8 mouse cellular contexts compared by ENCODE assay signal in the genomic region with DNA sequence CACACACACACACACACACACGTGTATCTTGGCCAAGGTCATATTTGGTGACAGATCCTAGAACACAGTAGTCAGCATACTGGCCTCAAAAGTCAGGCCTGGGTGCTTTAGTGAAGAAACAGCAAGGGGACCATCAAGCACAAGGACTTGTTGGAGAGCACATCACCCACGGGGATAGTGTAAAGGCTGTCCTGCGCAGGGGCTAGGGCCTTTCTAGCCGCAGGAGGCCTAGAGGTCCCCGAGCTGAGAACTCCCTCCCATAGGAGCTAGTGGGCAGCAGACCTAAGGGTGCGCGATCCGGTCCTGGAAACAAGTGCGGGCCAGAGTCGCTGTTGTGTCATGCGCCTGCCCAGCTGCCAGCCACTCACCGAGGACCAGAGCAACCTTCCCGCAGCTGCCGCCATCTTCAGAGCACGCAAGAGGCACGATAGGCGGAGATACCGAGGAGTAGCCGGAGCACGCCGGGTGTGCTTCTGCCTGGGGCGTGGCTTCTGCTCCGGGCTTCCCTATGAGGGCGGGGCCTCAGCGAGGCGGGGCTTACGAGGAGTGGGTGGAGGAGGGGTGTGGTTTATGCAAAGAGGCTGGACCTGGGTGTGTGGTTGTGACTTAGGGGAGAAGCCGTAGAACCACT. TPM values are rescaled to one million over a fixed set of nuclear protein-coding genes. Genes with fewer than 3 reads are reported as not detected.
A peak's percentile ranks its signal among the peaks of the same experiment; 100 is the strongest.
DNase-seq lines count a peak whose midpoint lies in the region; ATAC-seq and TF ChIP-seq lines count a peak whose summit lies in the region.

A gene (minus strand): TSS at position 493 of the 631 bp plus-strand sequence.

- H3K36me3 ChIP-seq in hindbrain, embryonic 14.5 days (replicated peaks; ENCODE audit: control insufficient read depth, insufficient read depth), result peaks cover 18% of the 10 kb centered on the region

- in situ Hi-C loops in Patski (cut with MboI; ENCODE audit: low pct_unique_long_range_greater_than_20kb), result no loop called here

- under 1% methylated on average over 28 of the region's 28 CpGs for WGBS in hindbrain, embryonic 14.5 days

- CTCF ChIA-PET in Patski (lab: Charles Lee), result interaction anchor here (1.2 to 3.4 kb wide), 3 partner anchors 13 to 223 kb away, joined by 3 to 18 read pairs (median 5); no protein-coding TSS in a partner anchor

- H3K9me3 ChIP-seq in hindbrain, embryonic 14.5 days (ENCODE audit: control insufficient read depth, low read length), result no peaks in the 10 kb centered on the region

- ATAC-seq in Patski, result peak; percentile 99
- peak; percentile 98 for ATAC-seq in hindbrain, embryonic 14.5 days (ENCODE audit: low FRiP score)

- TF ChIP-seq CTCF in Patski (IDR thresholded peaks at IDR 0.05), result no peak

- H3K4me3 ChIP-seq in hindbrain, embryonic 14.5 days (replicated peaks; ENCODE audit: low read length), result peak within 1 kb of the TSS; percentile 53

- H3K4me1 ChIP-seq in hindbrain, embryonic 14.5 days (replicated peaks; ENCODE audit: control insufficient read depth, insufficient read depth, low read length), result peaks cover 11% of the 10 kb centered on the region; the same call in 1 of the 2 replicates

- peak within 1 kb of the TSS; percentile 70 for H3K9ac ChIP-seq in hindbrain, embryonic 14.5 days

- H3K27ac ChIP-seq in hindbrain, embryonic 14.5 days, result peak within 1 kb of the TSS; percentile 70; the same call in 1 of the 2 replicates

- peak within 1 kb of the TSS; percentile 66 for H3K4me2 ChIP-seq in hindbrain, embryonic 14.5 days (replicated peaks)

- no peak for DNase-seq in Patski (ENCODE audit: low read depth, low spot score)
- peak; percentile 95 to 96 for DNase-seq in cerebellum, postnatal 14 days
- DNase-seq in frontal cortex, postnatal 25 days (ENCODE audit: low spot score in 2 of 2), result peak; percentile 73 to 82
- peak; percentile 87 for DNase-seq in hindbrain, embryonic 14.5 days (ENCODE audit: low spot score)
- DNase-seq in layer of hippocampus, postnatal 36 days, result peak; percentile 94
- peak; percentile 98 for DNase-seq in lung, postnatal 36 days
- peak; percentile 96 for DNase-seq in retina, postnatal 1 day
- peak; percentile 97 to 98 for DNase-seq in urinary bladder, adult 18-20 months (ENCODE audit: low spot score in 2 of 2)

- H3K27me3 ChIP-seq in Patski, result no peaks in the 10 kb centered on the region
- H3K27me3 ChIP-seq in hindbrain, embryonic 14.5 days (ENCODE audit: control insufficient read depth, insufficient read depth, low read length), result no peaks in the 10 kb centered on the region

- POLR2A ChIA-PET in Patski (lab: Charles Lee), result interaction anchor here (0.7 to 1.1 kb wide), 2 partner anchors 15 to 18 kb away, joined by 3 read pairs; a partner anchor contains a TSS

RNA-seq across cellular contexts. Expression of the gene that starts here (rescaled TPM):
- polyA plus RNA-seq in Patski (2021), result 155 TPM
- 126 and 135 TPM in 2 replicates for polyA plus RNA-seq in hindbrain, embryonic 14.5 days (2014; fragmentation: Nextera tagmentation; extraction: Ambion mirVana)
- 10 to 100 TPM; 76.2 to 78.2 TPM for total RNA-seq in layer of hippocampus, postnatal 36 days (2021)
